Mouse (Mus musculus) T-helper 2 cell (primary cell): ENCODE data around the gene 2410137M14Rik.

Source experiments
- in situ Hi-C: fragments of 300-600 bp; cut with MboI, MseI; formaldehyde crosslinking; loops from one replicate; pipeline ENCODE4 v1.15.1; 2025; ENCODE audit warnings: high pct_unique_total_duplicates

Gene 2410137M14Rik

GRCm38 (mm10) chr17:36950981-36951947 is 29.8 kb downstream of the 2410137M14Rik start, which contains the start of gene Ppp1r11:
Gene Ppp1r11 (minus strand): TSS chr17:36951741.
- in situ Hi-C loops = loop anchor here (25.0 kb wide), 1 partner anchor 1964 kb away; the partner anchor contains the start of gene Lsm2

DNA sequence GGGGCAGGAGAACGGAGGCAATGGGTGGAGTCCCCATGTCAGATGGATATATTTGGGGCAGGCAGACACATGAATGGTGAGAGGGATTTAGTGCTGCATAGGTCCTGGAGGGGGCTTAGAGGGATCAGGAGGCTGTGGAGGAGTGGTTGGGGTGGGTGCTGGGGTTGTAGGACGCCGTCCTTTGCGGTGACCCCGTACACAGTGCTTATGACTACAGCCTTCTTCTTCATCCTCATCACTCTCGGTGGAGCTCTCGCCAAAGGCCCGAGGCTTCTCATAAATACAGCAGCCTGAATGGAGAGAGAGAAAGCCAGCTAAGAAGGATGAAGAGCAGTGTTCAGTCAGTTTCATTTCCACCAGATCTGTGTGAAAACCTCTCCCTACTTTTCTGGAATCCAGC is 31.8 kb downstream of the 2410137M14Rik start:
- in situ Hi-C loops = no loop called here

- in situ Hi-C loops = no loop called here
These were observed 32.8 kb downstream of the 2410137M14Rik start for GRCm38 (mm10) chr17:36948286-36948685.

DNA sequence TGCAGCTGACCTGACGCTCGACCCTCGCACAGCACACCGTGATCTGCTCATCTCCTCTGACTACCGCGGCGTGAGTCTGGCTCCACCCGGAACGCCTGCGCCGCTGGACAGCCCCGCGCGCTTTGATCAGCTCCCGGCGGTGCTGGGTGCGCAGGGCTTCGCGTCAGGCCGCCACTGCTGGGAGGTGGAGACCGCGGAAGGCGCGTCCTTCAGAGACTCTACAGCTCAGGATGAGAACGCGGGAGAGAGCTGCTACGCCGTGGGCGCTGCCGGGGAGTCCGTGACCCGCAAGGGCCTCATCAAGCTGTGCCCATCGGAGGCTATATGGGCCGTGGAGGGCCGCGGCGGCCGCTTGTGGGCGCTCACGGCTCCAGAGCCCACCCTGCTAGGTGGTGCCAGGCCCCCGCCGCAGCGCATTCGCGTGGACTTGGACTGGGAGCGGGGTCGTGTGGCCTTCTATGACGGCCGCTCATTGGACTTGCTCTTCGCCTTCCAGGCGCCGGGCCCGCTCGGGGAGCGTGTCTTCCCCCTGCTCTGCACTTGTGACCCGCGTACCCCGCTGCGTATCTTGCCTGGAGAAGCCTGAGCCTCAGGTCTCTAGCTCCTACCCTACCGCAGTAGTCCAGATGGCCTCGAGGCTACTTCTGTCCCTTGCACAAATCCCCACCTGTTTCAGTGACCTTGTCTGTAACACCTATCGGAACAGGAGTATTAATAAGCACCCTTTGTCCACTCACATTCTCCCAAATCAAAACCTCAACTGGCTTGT is 33.8 kb downstream of the 2410137M14Rik start:
- in situ Hi-C loops = no loop called here

GRCm38 (mm10) chr17:36944121-36944775 is 36.8 kb downstream of the 2410137M14Rik start:
- in situ Hi-C loops = no loop called here

DNA sequence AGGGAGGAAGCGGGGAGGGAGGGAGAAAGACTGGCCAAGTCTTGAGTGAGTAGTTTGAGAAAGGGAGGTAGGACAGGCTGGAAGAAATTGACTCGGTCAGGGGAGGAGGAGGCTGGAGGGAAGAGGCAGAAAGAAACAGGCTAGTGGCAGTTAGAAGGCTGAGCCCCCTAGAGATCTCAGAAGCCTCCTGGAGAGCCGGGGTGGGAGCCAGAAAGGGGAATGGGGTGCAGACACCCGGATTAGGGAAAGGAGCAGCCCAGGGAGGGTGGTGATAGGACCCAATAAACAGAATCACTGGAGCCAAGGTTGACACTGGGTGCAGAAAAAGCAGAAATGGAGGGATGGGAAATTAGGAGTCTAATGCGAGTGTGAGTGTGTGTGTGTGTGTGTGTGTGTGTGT is 37.3 kb downstream of the 2410137M14Rik start:
- in situ Hi-C loops = no loop called here

GRCm38 (mm10) chr17:36942791-36943471 is 38.1 kb downstream of the 2410137M14Rik start, which contains the start of gene Rnf39:
Gene Rnf39 (plus strand): TSS chr17:36942918.
- in situ Hi-C loops = no loop called here

GRCm38 (mm10) chr17:36942391-36942790 is 38.6 kb downstream of the 2410137M14Rik start:
- in situ Hi-C loops = no loop called here

- in situ Hi-C loops = no loop called here
These were observed 43.0 kb downstream of the 2410137M14Rik start for GRCm38 (mm10) chr17:36938056-36938455.

DNA sequence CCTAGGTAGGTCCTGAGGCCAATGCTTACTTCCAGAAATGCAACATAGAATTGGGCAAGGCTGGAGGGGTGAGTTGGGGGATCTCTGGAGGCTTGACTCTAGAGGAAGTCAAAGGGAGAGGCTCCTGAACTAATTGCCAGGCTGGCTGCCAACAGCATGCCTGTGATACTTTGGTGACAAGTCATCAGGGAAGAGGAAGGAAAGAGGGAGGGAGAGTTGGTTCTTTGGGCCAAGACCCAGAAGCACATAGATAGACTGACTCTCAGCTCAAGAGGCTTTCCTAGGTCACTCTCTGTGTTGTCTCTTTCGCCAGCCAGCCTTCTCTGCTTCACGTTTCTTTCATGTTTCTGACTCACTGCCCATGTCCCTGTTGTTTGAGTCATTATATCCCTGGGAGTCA is 49.2 kb downstream of the 2410137M14Rik start:
- in situ Hi-C loops = no loop called here

DNA sequence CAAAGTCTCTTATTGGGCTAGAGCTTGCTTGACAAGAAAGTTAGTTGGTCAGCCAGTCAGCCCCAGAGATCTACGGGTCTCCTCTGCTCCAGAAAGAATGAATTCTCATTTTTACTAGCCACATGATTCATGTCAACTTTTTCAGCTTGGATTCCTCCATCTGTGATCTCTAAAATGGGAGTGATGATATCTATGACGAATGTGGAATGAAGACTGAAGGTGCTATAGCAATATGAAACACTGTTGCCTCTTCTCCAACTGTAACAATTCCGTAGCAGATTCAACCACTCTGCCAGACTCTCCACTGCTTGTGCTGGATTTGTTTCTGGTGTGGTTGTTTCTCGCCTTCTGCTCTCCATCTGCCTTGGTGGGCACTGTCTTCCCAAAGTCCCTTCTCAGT is 49.9 kb downstream of the 2410137M14Rik start:
- in situ Hi-C loops = no loop called here

- in situ Hi-C loops = no loop called here
These were observed 50.8 kb downstream of the 2410137M14Rik start for GRCm38 (mm10) chr17:36930233-36930632.

DNA sequence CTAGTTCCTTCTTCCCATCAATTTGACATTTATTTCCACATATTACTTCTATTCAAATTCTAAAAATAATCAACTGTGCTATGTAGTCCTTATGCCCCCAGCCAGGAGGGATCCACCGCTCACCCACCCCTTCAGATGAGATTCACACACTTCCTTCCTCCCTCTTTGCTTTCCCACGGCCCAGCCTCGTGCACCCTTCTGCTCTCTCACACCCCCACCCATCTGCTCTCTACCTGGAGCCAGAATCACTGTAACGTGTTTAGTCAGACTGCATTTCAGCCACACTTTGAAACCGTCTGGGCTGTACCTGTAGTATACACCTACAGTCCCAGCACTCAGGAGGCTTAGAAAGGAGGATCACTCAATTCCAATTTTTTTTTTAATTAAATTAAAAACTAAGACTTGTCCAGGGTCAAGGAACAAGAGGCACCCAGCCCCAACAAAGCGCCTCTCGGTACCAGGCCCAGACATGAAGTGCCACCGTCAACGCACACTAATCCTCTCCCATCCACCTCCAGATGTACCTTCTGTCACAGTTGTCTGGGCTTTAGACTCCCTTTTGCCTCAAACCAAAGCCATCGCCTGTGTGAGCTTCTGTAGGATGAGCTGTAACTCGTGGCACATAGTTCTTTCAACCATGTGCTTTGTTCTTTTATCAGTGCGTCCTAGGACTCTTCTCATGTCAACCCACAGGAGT is 51.7 kb downstream of the 2410137M14Rik start:
- in situ Hi-C loops = no loop called here
